In the genomic region with DNA sequence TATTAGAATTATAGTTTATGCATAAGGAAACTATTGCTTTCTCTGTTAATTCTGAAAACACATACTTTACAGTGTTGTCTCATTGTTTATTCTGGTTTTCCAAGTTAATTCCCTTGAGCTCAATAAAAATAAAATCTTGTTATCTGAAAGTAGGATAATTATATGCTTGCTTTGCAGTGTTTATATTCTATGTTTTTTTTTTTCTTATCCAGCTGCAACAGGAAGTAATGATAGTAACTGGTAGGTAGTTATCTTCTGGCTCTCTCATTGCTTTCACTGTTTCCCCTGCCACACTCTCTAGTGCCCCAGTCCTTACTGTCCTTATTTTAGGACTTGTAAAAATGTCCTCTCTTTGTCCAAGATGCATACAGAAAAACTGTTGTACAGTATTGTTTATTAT, we compare ENCODE assay signal across 28 mouse cellular contexts. TPM values are rescaled to one million over a fixed set of nuclear protein-coding genes. Genes with fewer than 3 reads are reported as not detected.
DNase-seq lines count a peak whose midpoint lies in the region; ATAC-seq and TF ChIP-seq lines count a peak whose summit lies in the region.
"Had no signal": no experiment of that assay in that cellular context is flagged by ENCODE, and none has a peak within 500 bp of the region (broad histone marks: within the 10 kb centered on the region; RNA-seq: fewer than 3 reads in every experiment).

No protein-coding gene starts in this region.

- H3K36me3 ChIP-seq in MEL (ENCODE audit: control insufficient read depth in 1 of 2, insufficient read depth in 2 of 2, low read length in 2 of 2) (peaks cover 0 to 25% of the 10 kb centered on the region in 2 experiments; a peak in 2 of 4 replicates), macrophage (ENCODE audit: inconsistent target) (no peaks in the 10 kb centered on the region)

- no peaks in the 10 kb centered on the region for H3K9me3 ChIP-seq in MEL (replicated peaks; ENCODE audit: insufficient read depth, low read length)

- H3K27me3 ChIP-seq in MEL (ENCODE audit: control insufficient read depth in 1 of 2, insufficient read depth in 2 of 2, low read length in 2 of 2), result no peaks in the 10 kb centered on the region
- H3K27me3 ChIP-seq: CH12.LX, Patski had no signal

- peak; percentile 66 to 67; a peak in 3 of 4 replicates for TF ChIP-seq EP300 in MEL (IDR thresholded peaks at IDR 0.05; ENCODE audit: low read depth in 1 of 2, low read length in 2 of 2)

- peaks cover 10 to 24% of the 10 kb centered on the region in 2 experiments for H3K4me1 ChIP-seq in MEL (ENCODE audit: control insufficient read depth in 1 of 2, insufficient read depth in 2 of 2, low read length in 2 of 2)
- peaks cover 20% of the 10 kb centered on the region for H3K4me1 ChIP-seq in bone marrow macrophage, adult 2 months (ENCODE audit: control insufficient read depth, insufficient read depth, low read length)

- H3K4me3 ChIP-seq in MEL (ENCODE audit: control insufficient read depth in 1 of 2, insufficient read depth in 1 of 2, low read depth in 2 of 2, low read length in 2 of 2) (no peak overlapping the region), macrophage (ENCODE audit: inconsistent target) (no peak overlapping the region)
- H3K4me3 ChIP-seq in bone marrow macrophage, adult 2 months (ENCODE audit: insufficient read depth, low read length), result no peak overlapping the region
- H3K4me3 ChIP-seq in layer of hippocampus, adult 2 months, result no peak overlapping the region

- no peak overlapping the region for H3K27ac ChIP-seq in MEL (ENCODE audit: control insufficient read depth, low read depth, low read length)
- 0 out of 2 replicates have a peak overlapping the region, but pooled peaks have one; percentile 14 for H3K27ac ChIP-seq in bone marrow macrophage, adult 2 months (ENCODE audit: insufficient read depth, low read depth, low read length)
- peak overlapping the region; percentile 99 for H3K27ac ChIP-seq in macrophage
- H3K27ac ChIP-seq in layer of hippocampus, adult 2 months, result no peak overlapping the region

- no peak for TF ChIP-seq POLR2A in MEL (IDR thresholded peaks at IDR 0.05; ENCODE audit: control insufficient read depth in 1 of 2, insufficient read depth in 1 of 2, low read depth in 1 of 2, low read length in 2 of 2, poor library complexity in 1 of 2)
- TF ChIP-seq POLR2A in bone marrow macrophage, adult 2 months (IDR thresholded peaks at IDR 0.05; ENCODE audit: borderline replicate concordance, low read depth, low read length), result no peak

- no peak for TF ChIP-seq CTCF in MEL (IDR thresholded peaks at IDR 0.05 in 2 of 3, conservative IDR thresholded peaks at IDR 0.05 in 1 of 3; ENCODE audit: control insufficient read depth in 1 of 3, insufficient read depth in 1 of 3, low read depth in 2 of 3, low read length in 3 of 3, poor library complexity in 1 of 3, severe bottlenecking in 1 of 3)
- TF ChIP-seq CTCF in bone marrow macrophage, adult 2 months (IDR thresholded peaks at IDR 0.05; ENCODE audit: low read depth, low read length), result no peak
- no peak for TF ChIP-seq CTCF in layer of hippocampus, adult 2 months (conservative IDR thresholded peaks at IDR 0.05)

- DNase-seq in MEL (ENCODE audit: low read depth, low spot score), result peak; percentile 27
- no peak for DNase-seq in layer of hippocampus, adult 2 months (ENCODE audit: low spot score in 2 of 2)
- no peak for DNase-seq in left cerebral cortex, adult 9 months (ENCODE audit: low spot score in 2 of 2)
- DNase-seq: adrenal gland, adult 2 months; adrenal gland, adult 8-10 months; adrenal gland, postnatal 10 days; adrenal gland, postnatal 14 days; adrenal gland, postnatal 25 days; adrenal gland, postnatal 36 days; B cell, adult 2 months; cerebellum, adult 11 months; cerebellum, adult 11-12 months; cerebellum, adult 18-20 months; cerebellum, adult 2 months; cerebellum, adult 8-10 months had no signal

- TF ChIP-seq RAD21 in MEL (IDR thresholded peaks at IDR 0.05; ENCODE audit: low read depth, low read length), result no peak

- no peak overlapping the region for H3K9ac ChIP-seq in MEL (ENCODE audit: control insufficient read depth, low read depth, low read length, poor library complexity, severe bottlenecking)

- peaks cover 30% of the 10 kb centered on the region for H3K79me2 ChIP-seq in MEL (ENCODE audit: control insufficient read depth, insufficient read depth, low read length, poor library complexity)
- H3K79me2 ChIP-seq in macrophage (ENCODE audit: inconsistent target), result peaks cover 38% of the 10 kb centered on the region

- no peak for ATAC-seq in megakaryocyte-erythroid progenitor cell, adult 5-6 weeks (replicated peaks; ENCODE audit: low FRiP score, low TSS enrichment, poor library complexity, severe bottlenecking)
- ATAC-seq: activated CD4-positive, CD25-positive, alpha-beta regulatory T cell, adult 4 months; CD4-positive, CD25-positive, alpha-beta regulatory T cell, adult 4 months; Patski had no signal

RNA-seq across cellular contexts. Expression of a gene that starts 2.4 kb away (rescaled TPM):
- 30.8 and 31.8 TPM in 2 replicates for total RNA-seq in MEL (2012; rRNA removed)
- polyA plus RNA-seq in MEL (2012; ENCODE audit: insufficient read depth in 1 of 2, insufficient read length in 2 of 2, low read depth in 1 of 2, low replicate concordance in 2 of 2, missing spikeins in 1 of 2) (100 to 1,000 TPM in 1 of 2 experiments, 10 to 100 TPM in 1; 16.7 to 132 TPM), macrophage (2018) (20.8 to 33.5 TPM (median 22.4 TPM) in 3 replicates)
- polyA plus RNA-seq in bone marrow macrophage, adult 2 months (2012; ENCODE audit: insufficient read depth, insufficient read length, missing spikeins), result 28.4 and 30.8 TPM in 2 replicates
- total RNA-seq in macrophage (2018; cell fraction: chromatin; rRNA removed), result 100 to 1,000 TPM; 129 to 309 (median 199) TPM
- total RNA-seq in macrophage (2018; cell fraction: cytosol; rRNA removed), result 10 to 100 TPM; 24.0 to 35.5 (median 29.5) TPM
- total RNA-seq in macrophage (2018; cell fraction: nucleus; rRNA removed), result 100 to 1,000 TPM in 24 of 26 experiments, 10 to 100 TPM in 2; 79.4 to 227 (median 142) TPM
- 56.5 and 67.6 TPM in 2 replicates for total RNA-seq in megakaryocyte-erythroid progenitor cell, adult 5-6 weeks (2014; fragmentation: Nextera tagmentation)
- total RNA-seq in megakaryocyte-erythroid progenitor cell, adult 5-6 weeks (2017), result 102 and 160 TPM in 2 replicates
- 10 to 100 TPM; 46.7 to 51.2 TPM for total RNA-seq in layer of hippocampus, adult 2 months (2021)

RNA-seq across cellular contexts. Expression of a gene that starts 13.7 kb away (rescaled TPM):
- not detected in 2 replicates for total RNA-seq in MEL (2012; rRNA removed)
- polyA plus RNA-seq in MEL (2012; ENCODE audit: insufficient read depth in 1 of 2, insufficient read length in 2 of 2, low read depth in 1 of 2, low replicate concordance in 2 of 2, missing spikeins in 1 of 2), result under 1 TPM in 1 of 2 experiments, not detected in 1; 0.03 TPM
- 0.15 TPM in 1 of 2 replicates, not detected in the other for polyA plus RNA-seq in bone marrow macrophage, adult 2 months (2012; ENCODE audit: insufficient read depth, insufficient read length, missing spikeins)
- total RNA-seq in macrophage (2018; cell fraction: chromatin; rRNA removed), result under 1 TPM in 3 of 26 experiments, not detected in 23; 0.16 to 0.29 (median 0.23) TPM
- under 1 TPM in 13 of 26 experiments, not detected in 13; 0.03 to 0.21 (median 0.05) TPM for total RNA-seq in macrophage (2018; cell fraction: cytosol; rRNA removed)
- total RNA-seq in macrophage (2018; cell fraction: nucleus; rRNA removed), result under 1 TPM in 2 of 26 experiments, not detected in 24; 0.20 to 0.57 TPM
- 0.06 TPM in 1 of 3 replicates, not detected in the others for polyA plus RNA-seq in macrophage (2018)
- 0.72 and 2.4 TPM in 2 replicates for total RNA-seq in megakaryocyte-erythroid progenitor cell, adult 5-6 weeks (2014; fragmentation: Nextera tagmentation)
- total RNA-seq in megakaryocyte-erythroid progenitor cell, adult 5-6 weeks (2017), result 1.8 and 5.6 TPM in 2 replicates
- not detected for total RNA-seq in layer of hippocampus, adult 2 months (2021)
- polyA plus RNA-seq: activated CD4-positive, CD25-positive, alpha-beta regulatory T cell, adult 4 months; C2C12; cerebellum, adult 2 months; G1E; Patski had no signal

RNA-seq across cellular contexts. Expression of a gene that starts 43.3 kb away (rescaled TPM):
- 41.1 and 41.9 TPM in 2 replicates for total RNA-seq in MEL (2012; rRNA removed)
- polyA plus RNA-seq in MEL (2012; ENCODE audit: insufficient read depth in 1 of 2, insufficient read length in 2 of 2, low read depth in 1 of 2, low replicate concordance in 2 of 2, missing spikeins in 1 of 2) (10 to 100 TPM in 1 of 2 experiments, not detected in 1; 44.3 TPM), macrophage (2018) (43.2 to 95.3 TPM (median 69.7 TPM) in 3 replicates)
- polyA plus RNA-seq in bone marrow macrophage, adult 2 months (2012; ENCODE audit: insufficient read depth, insufficient read length, missing spikeins), result 76.3 and 89.8 TPM in 2 replicates
- 100 to 1,000 TPM in 15 of 26 experiments, 10 to 100 TPM in 11; 45.4 to 224 (median 114) TPM for total RNA-seq in macrophage (2018; cell fraction: chromatin; rRNA removed)
- total RNA-seq in macrophage (2018; cell fraction: cytosol; rRNA removed), result 100 to 1,000 TPM in 15 of 26 experiments, 10 to 100 TPM in 11; 59.2 to 141 (median 104) TPM
- total RNA-seq in macrophage (2018; cell fraction: nucleus; rRNA removed), result 100 to 1,000 TPM in 25 of 26 experiments, 10 to 100 TPM in 1; 92.8 to 256 (median 179) TPM
- total RNA-seq in megakaryocyte-erythroid progenitor cell, adult 5-6 weeks (2014; fragmentation: Nextera tagmentation), result 47.4 and 53.5 TPM in 2 replicates
- total RNA-seq in megakaryocyte-erythroid progenitor cell, adult 5-6 weeks (2017), result 28.1 and 34.2 TPM in 2 replicates
- total RNA-seq in layer of hippocampus, adult 2 months (2021), result 10 to 100 TPM; 62.1 to 64.3 TPM

RNA-seq across cellular contexts. Expression of a gene that starts 46.5 kb away (rescaled TPM):
- not detected in 2 replicates for total RNA-seq in MEL (2012; rRNA removed)
- not detected for polyA plus RNA-seq in MEL (2012; ENCODE audit: insufficient read depth in 1 of 2, insufficient read length in 2 of 2, low read depth in 1 of 2, low replicate concordance in 2 of 2, missing spikeins in 1 of 2)
- not detected in 2 replicates for polyA plus RNA-seq in bone marrow macrophage, adult 2 months (2012; ENCODE audit: insufficient read depth, insufficient read length, missing spikeins)
- total RNA-seq in macrophage (2018; cell fraction: chromatin; rRNA removed), result under 1 TPM in 8 of 26 experiments, not detected in 18; 0.21 to 0.89 (median 0.54) TPM
- under 1 TPM in 1 of 26 experiments, not detected in 25; 0.06 TPM for total RNA-seq in macrophage (2018; cell fraction: cytosol; rRNA removed)
- under 1 TPM in 5 of 26 experiments, not detected in 21; 0.16 to 0.26 (median 0.18) TPM for total RNA-seq in macrophage (2018; cell fraction: nucleus; rRNA removed)
- not detected in 3 replicates for polyA plus RNA-seq in macrophage (2018)
- total RNA-seq in megakaryocyte-erythroid progenitor cell, adult 5-6 weeks (2014; fragmentation: Nextera tagmentation), result not detected in 2 replicates
- not detected in 2 replicates for total RNA-seq in megakaryocyte-erythroid progenitor cell, adult 5-6 weeks (2017)
- not detected for total RNA-seq in layer of hippocampus, adult 2 months (2021)
- total RNA-seq: adrenal gland, adult 18-20 months; adrenal gland, adult 2 months; adrenal gland, adult 8-10 months; adrenal gland, postnatal 10 days; adrenal gland, postnatal 14 days; adrenal gland, postnatal 25 days; adrenal gland, postnatal 36 days; adrenal gland, postnatal 4 days; CH12.LX; ES-E14 had no signal
- polyA plus RNA-seq: activated CD4-positive, CD25-positive, alpha-beta regulatory T cell, adult 4 months; adrenal gland, adult 2 months; brain, embryonic 14.5 days; C2C12; CD4-positive, CD25-positive, alpha-beta regulatory T cell, adult 4 months; cerebellum, adult 2 months; G1E; Patski had no signal

RNA-seq across cellular contexts. Expression of a gene that starts 58.6 kb away (rescaled TPM):
- total RNA-seq in MEL (2012; rRNA removed), result not detected in 2 replicates
- polyA plus RNA-seq in MEL (2012; ENCODE audit: insufficient read depth in 1 of 2, insufficient read length in 2 of 2, low read depth in 1 of 2, low replicate concordance in 2 of 2, missing spikeins in 1 of 2), result not detected
- not detected in 2 replicates for polyA plus RNA-seq in bone marrow macrophage, adult 2 months (2012; ENCODE audit: insufficient read depth, insufficient read length, missing spikeins)
- total RNA-seq in macrophage (2018; cell fraction: chromatin; rRNA removed), result 1 to 10 TPM in 6 of 26 experiments, under 1 TPM in 4, not detected in 16; 0.63 to 2.4 (median 1.2) TPM
- under 1 TPM in 6 of 26 experiments, not detected in 20; 0.06 to 0.10 (median 0.07) TPM for total RNA-seq in macrophage (2018; cell fraction: cytosol; rRNA removed)
- under 1 TPM in 8 of 26 experiments, not detected in 18; 0.15 to 0.72 (median 0.36) TPM for total RNA-seq in macrophage (2018; cell fraction: nucleus; rRNA removed)
- polyA plus RNA-seq in macrophage (2018), result not detected in 3 replicates
- not detected in 2 replicates for total RNA-seq in megakaryocyte-erythroid progenitor cell, adult 5-6 weeks (2014; fragmentation: Nextera tagmentation)
- total RNA-seq in megakaryocyte-erythroid progenitor cell, adult 5-6 weeks (2017), result not detected in 2 replicates
- total RNA-seq in layer of hippocampus, adult 2 months (2021), result not detected
- total RNA-seq: adrenal gland, adult 18-20 months; adrenal gland, adult 2 months; adrenal gland, adult 8-10 months; adrenal gland, postnatal 10 days; adrenal gland, postnatal 14 days; adrenal gland, postnatal 25 days; adrenal gland, postnatal 36 days; adrenal gland, postnatal 4 days; CH12.LX; ES-E14 had no signal
- polyA plus RNA-seq: adrenal gland, adult 2 months; brain, embryonic 14.5 days; C2C12; CD4-positive, CD25-positive, alpha-beta regulatory T cell, adult 4 months; G1E; Patski had no signal

Comparison
In these comparisons a context has a peak if more than half of its experiments do, and no peak if none do; other contexts are left out.
1. H3K27ac ChIP-seq: peak in bone marrow macrophage, adult 2 months (single experiment) and macrophage (single experiment); none in MEL (single experiment) and layer of hippocampus, adult 2 months (single experiment).